Mouse (Mus musculus) gastrocnemius, postnatal 10 days (tissue): ENCODE results near the gene Acap1. TPM values are rescaled to one million over a fixed set of nuclear protein-coding genes. Genes with fewer than 3 reads are reported as not detected.
A peak's percentile ranks its signal among the peaks of the same experiment; 100 is the strongest.
"Not testable (repeated sequence)": the region's sequence is repeated elsewhere in the genome, so short reads cannot be mapped to it uniquely, and the experiment has no call there.

Experiments used
- DNase-seq: peaks from one replicate; pipeline ENCODE4 v3.0.0; 2021; ENCODE audit warnings: mixed read lengths
- long read RNA-seq, 2 experiments: library from polyadenylated mRNA; stranded (forward); transcript quantifications; one replicate each; pipeline ENCODE4 v2.0.0; 2021
- total RNA-seq, 2 experiments: library from RNA; stranded (reverse); gene quantifications; 2 replicates each; pipeline ENCODE4 v1.2.3; 2021

Gene Acap1
- total RNA-seq, result 1 to 10 TPM in 1 of 2 experiments, under 1 TPM in 1; 0.42 to 1.0 TPM
- long read RNA-seq, experiment 1, partial matches to known transcripts, result 1 of 2 reads
- long read RNA-seq, experiment 1, other reads (novel, unspliced or antisense), result 1 of 2 reads
- long read RNA-seq, experiment 2, partial matches to known transcripts, result 1 of 2 reads
- long read RNA-seq, experiment 2, other reads (novel, unspliced or antisense), result 0 of 2 reads

DNA sequence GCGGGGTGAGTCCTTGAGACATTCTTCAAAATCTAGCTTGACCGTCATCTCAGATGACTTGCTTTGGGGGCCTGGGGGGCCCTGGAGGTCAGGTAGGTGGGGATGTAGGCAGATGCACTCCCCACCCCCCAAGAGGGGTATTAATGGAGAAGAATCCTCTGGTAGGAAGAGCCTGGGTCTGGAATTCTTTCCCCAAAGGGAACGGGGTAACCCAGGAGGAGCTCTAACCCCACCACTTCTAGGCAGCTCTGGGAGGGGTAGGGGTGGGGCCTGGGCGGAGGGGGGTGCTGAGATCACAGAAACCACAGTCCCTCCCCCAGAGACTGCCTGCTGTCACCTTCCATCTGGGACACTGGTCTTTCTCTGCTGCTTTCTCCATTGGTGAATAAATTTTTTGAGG is at the start of gene Acap1:
Acap1 (minus strand) TSS at position 249 of the 400 bp plus-strand sequence.
- DNase-seq, result no peak

DNA sequence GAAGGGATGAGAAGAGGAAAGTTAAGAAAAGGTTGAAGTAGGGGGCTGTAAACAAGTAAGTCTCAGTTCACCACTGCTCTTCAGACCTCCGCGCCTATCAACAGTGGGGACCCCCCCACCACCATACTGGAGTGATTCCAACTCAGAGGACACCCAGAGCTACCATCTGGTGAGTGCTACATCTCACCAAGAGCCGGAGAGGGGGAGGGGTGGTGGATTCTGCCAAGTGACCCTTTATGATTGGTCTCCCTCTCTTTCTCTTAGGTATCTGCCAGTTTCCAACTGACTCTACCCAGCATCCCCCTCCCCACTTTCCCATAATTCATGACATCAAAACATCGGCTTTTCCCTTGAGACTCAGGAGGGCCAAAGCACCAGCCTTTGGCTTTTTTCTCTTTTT is 45.6 kb upstream of the Acap1 start:
- no peak for DNase-seq

DNA sequence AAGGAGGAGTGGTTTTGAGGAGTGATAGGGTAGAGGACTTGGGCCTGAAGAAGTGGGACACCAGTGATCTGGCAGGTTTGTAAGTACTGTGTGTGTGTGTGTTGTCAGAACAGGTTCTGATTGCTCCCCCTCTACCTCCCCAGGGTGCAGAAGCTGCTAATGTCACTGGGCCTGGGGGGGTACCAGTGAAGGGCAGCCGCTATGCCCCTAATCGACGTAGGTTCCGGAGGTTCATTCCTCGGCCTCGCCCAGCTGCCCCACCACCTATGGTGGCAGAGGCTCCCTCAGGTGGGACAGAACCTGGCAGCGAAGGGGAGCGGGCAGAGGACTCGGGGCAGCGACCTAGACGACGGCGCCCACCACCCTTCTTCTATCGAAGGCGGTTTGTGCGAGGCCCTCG is 44.4 kb upstream of the Acap1 start:
- DNase-seq, result no peak

DNA sequence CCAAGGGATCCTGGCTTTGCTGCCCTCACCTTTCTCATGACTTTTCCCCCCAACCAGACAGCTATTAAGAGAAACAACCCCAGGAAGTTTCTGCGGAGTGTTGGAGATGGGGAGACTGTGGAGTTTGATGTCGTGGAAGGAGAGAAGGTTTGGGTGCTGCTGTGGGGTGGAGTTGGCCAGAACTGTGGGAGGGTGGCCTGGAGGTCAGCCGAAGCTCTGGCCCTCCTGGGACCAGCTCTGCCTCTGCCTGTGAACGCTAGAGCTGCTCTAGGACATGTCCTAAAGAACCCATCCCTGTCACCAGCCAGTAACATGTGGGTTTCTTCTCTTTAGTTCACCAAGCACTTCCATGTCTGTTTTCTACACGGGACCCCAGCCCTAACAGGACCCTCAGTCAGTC is 43.8 kb upstream of the Acap1 start:
- DNase-seq, result no peak

DNA sequence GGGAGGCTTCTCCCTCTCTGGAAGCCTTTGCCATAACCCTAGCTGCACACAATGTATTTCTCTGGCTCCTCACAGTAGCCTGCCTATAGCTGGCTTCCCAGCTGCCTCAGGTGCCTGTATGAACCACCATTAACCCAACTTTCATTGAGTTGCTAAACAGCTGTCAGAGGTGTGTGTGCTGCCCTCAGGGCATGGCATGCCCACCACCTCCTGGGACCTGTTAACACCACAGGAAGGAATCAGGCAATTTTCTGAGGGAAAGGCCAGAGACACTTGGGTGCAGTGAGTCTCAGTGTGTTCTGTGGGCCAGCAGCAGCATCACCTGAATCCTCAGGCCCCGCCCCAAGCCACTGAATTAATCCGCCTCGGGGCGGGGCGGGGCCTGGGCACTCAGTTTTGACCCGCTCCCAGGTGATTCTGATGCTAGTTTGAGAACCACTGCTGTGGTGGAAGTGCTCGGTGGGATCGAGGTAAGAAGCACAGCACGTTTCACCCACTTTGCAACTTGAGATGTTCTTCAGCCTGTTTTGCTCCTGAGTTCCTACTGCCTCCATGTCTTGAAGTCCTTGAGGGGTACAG is 43.2 kb upstream of the Acap1 start:
- no peak for DNase-seq

DNA sequence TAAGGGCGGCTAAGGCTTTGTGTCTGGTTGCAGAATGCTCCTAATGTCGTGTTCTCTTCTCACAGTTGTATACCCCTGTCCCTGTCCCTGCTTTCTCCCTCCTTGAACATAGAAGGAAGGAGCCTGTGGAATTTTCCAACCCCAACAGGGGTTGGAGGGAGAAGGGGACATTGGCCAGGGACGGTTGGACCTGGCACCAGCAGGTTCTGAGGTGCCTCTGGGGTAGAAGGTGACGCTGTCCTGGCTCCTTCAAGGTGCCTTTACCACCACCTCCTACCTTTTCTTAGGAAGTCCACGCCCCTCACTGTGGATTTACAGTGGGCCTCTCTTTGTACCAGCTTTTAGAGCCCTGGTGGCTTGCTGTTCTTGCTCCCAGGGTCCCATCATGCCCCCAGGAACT is 42.5 kb upstream of the Acap1 start:
- no peak for DNase-seq

DNA sequence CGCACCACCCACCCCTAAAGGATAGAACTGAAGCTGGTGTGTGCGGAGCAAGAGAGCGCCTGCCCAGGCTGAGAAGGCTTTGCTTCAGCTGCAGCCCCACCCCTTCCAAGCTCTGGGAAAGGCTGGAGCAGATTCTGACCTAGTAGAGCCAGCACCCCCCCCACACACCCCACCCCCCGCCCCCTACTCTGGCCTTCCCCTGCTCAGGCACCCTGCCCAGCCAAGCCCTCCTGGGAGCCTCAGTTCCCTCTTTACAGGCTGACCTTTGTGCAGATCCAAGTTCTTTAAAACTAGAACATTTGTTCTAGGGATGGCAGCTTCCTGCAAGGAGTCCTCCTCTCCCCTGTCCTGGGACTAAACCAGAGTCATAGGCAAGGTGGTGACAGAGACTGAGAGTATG is 42.0 kb upstream of the Acap1 start:
- DNase-seq, result peak; percentile 70

DNA sequence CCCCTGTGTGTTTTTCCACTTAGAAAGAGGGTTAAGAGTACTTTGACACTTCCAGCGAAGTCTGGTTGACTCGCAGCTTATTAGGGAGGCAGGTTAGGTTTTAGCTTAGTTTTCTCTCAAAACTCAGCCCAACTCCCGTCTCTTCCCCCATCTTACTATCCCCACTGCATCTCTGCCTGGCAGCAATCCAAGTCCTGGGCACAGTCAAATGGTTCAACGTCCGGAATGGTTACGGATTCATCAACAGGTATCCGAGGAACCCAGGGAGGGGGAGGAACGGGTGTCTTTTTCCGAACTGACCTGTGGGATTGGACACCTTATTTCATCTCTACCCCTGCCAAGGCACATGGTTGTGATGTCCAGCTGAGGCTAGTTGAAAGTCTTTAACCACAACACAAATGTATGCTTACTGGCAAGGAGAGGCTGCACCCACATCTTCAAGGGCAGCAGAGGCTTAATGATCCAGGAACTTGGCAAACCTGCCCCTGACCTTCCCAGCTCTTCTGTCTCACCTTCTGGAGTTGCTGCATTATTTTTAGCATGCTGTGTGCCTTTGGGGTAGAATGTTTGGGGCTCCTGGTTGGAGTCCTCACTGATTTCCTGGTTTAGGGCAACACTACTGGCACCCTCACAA is 41.5 kb upstream of the Acap1 start:
- DNase-seq, result no peak

DNA sequence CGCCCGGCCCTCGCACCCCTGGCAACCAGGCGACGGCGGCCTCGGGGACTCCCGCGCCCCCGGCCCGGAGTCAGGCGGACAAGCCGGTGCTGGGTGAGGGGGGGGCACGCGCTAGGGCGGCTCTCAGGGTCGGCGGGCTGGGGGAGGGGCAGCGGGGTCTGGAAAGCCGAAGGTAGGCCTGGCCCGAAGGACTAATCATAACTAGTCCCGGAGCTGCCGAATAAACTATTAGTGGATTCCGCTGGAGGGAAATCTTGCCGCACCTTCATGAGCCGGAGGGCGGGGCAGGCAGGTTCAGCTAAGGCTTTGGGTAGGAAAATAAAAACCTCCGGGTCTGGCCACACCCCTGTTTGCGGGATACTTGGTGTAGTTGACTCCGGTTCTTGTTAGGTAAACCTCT is 40.8 kb upstream of the Acap1 start:
- DNase-seq, result no peak

DNA sequence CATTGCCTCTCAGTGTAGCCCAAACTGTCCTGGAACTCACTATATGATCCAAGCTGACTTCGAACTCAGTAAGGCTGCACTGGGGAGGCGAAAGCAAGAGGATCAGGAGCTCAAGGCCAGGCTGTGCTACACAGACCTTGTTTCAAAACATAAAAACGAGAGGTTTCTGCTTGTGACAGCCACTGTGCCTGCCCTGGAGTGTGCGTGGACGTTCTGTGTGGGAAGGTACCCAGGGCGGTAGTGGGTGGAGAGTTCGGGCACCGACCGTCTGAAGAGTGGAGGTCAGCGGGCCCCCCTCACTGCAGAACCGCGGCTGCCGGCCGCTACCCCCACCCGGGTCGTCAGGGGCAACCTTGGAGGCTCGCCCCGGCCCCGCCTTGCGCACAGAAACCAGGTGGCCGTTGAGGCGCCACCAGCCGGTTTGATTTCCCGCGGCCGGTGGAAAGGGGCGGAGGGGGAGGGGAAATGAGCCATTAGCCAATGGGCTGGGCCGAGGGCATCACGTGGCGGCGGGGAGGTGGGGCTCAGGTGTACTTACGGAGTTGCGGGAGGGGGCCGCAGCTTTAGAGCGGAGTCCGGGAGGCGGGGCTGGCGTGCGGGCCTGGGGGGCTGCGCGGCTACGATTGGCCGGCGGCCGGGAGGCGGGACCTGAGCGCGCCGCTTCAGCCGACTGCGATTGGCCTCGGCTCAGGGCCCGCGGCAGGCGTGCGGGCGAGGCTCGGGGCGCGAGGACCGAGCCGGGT is 40.0 kb upstream of the Acap1 start, which contains the start of gene Ybx2:
Ybx2 (plus strand) TSS at position 660 of the 743 bp plus-strand sequence.
- peak; percentile 80 for DNase-seq

DNA sequence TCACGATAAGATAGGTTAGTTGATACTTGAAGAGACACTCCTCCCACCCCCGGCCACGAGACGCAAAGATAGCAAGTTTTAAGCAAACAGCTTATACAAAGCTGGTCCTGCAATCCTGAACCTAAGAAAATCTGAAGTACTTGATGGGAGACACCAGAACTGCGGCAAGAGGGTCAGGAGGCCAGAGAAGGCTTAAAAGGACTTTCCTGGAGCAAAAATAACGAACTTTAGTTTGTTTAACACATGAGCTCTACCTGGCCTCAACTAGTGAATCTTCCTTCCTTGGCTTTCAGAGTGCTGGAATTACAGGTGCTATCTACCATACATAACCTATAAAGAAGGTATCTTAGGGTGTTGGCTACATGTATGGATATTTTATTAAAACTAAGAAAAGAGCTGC is 39.3 kb upstream of the Acap1 start:
- DNase-seq, result no peak

DNA sequence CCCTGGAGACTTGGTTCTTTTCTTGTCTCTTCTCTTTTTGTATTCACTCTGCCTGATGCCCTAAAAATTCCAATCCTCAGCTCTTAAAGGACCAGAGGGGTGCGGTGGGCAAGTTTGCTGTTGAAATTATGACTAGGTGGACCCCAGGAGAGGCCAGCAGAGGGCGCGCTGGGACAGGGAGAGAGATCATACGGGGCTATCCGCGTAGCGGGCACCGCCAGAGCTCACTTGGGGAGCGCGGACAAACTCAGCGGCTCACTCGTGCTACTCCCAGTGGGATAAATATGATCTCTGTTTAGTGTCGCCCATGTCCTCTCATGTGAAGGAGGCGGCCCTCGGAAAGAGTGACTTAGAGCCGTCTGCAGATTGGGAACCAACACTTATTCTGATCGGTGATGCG is 38.8 kb upstream of the Acap1 start:
- peak; percentile 99 for DNase-seq

DNA sequence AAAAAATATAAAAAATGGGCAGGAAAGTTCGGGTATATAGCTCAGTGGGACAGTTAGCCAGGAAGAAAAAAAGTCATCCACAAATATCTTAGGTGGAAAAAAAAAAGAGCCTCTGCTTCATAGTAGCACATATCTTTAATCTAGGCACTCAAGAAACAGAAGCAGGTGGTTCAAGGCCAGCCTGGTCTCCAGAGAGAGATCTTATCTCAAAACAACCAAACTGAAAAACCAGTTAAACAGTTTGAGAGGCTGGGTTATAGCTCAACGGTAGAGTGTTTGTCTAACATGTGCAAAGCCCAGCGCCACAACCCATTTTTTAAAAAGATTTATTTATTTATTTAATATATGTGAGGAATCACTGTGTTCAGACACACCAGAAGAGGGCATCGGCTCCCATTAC is 37.7 kb upstream of the Acap1 start:
- no peak for DNase-seq

DNA sequence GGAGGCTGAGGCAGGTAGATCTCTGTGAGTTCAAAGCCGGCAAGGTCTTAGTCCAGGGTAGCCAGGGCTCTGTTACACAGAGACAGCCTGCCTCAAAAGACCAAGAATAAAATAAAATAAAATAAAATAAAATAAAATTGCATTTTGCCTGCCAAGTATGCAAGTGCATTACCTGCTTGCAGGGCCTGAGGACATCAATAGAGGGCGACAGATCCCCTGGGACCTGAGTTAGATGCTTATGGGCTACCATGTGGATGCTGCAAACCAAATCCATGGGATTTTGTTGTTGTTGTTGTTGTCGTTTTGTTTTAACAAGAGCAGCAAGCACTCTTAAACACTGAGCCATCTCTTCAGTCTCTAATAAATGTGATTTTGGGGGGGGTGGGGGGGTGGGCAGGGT is 36.9 kb upstream of the Acap1 start:
- no peak for DNase-seq

DNA sequence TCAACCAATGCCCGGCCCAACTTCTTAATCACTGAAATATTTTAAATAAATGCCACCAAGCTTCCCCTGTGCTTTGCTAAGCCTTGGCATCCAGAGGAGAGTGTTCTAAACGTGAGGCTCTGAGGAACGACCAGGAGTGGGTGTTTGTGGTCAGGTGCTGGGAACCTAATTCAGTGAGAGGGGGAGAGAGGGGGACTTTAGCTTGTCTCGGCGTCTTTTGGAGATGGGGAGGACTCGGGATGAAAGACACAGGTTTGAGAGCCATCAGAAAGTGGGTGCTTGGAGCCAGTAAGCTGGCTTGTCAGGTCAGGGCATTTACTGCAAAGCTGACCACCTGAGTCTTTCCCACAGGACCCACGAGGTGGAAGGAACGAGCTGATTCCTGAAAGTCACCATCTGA is 36.4 kb upstream of the Acap1 start:
- no peak for DNase-seq

DNA sequence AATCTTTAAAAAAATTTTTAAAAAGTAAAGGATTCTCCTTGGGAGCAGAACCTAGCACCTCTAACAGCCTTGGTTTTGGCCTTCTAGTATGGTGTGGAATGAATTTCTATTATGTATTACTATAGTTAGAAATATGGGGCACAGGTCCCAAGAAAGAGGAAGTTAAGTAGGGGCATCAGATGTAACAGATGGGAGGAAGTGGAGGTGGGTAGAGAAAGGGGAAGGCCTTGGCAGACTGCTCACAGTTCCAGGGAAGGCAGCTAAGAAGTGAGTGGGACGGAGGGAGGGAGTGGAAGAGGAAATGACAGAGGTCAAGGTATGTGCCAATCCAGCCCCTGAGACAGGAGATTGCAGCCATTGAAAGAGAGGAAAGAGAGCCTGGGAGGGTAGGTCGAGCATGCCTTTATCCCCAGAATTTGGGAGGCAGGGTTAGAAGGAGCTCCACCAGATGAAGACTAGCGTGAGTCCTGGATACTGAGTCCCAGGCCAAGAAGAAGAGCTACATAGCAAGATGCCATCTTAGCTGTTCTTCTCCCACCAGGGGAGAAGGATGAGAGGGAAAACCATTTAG is 35.7 kb upstream of the Acap1 start:
- no peak for DNase-seq

DNA sequence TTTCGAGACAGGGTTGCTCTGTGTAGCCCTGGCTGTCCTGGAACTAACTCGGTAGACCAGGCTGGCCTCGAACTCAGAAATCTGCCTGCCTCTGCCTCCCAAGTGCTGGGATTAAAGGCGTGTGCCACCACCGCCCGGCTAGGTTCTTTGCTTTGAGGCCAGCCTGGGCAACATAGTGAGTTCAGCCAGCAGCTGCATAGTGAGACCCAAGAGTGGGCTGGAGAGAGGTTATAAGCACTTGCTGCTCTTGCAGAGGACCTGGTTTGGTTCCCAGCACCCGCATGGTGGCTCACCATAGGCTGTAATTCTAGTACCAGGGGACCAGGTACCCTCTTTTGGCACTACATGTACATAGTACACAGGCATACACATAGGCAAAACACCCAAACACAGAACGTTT is 34.8 kb upstream of the Acap1 start:
- DNase-seq, result not testable (repeated sequence)

DNA sequence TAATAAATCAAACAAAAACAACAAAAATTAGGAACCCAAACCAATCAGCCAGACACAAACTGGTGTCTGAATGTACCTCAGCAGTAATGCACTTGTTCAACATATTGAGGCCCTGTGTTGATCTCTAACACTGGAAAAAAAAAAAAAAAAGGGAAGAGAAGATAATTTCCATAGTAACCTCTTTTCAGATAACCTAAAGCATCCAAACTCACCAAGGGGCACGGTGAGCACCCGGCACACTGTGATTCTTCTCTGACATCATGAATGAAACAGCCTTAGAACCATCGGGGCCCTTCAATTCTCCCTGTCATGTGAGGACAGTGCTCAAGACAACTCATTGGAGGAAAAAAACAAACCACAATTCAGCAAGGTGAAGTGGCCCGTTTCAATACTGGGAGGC is 34.4 kb upstream of the Acap1 start:
- DNase-seq, result no peak

DNA sequence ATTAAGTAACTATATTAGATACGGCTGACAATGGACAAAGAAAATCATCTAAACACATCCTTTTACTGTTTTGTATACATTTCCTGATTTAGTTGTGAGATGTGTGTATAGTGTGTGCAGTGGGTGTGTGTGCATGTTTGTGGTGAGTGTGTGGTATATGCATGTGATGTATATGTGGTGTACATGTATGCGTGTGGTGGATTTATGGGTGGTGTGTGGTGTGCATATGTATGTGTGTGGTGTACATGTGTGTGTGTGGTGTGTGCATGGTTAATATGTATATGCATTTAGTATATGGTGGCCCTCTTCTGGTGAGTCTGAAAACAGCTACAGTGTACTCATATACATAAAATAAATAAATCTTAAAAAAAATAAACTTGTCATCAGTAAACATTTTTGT is 32.2 kb upstream of the Acap1 start:
- no peak for DNase-seq

DNA sequence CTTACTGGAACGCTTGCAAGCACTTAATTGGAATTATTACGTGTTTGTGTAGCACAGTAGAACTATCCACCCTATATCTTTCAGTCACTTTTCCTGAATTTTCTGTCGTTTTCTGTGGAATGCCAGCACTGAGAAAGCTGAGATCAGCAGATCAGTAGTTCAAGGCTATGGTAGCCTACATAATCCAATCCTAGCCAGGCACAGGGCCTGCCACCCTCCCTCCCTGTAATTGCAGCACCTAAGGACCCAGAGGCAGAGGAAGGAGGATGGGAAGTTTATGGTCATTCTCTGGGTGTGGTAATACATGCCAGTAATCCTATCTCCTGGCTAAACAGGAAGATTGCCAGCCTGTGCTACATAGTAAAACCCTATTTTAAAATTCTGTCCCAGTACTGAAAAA is 27.5 kb upstream of the Acap1 start:
- no peak for DNase-seq

DNA sequence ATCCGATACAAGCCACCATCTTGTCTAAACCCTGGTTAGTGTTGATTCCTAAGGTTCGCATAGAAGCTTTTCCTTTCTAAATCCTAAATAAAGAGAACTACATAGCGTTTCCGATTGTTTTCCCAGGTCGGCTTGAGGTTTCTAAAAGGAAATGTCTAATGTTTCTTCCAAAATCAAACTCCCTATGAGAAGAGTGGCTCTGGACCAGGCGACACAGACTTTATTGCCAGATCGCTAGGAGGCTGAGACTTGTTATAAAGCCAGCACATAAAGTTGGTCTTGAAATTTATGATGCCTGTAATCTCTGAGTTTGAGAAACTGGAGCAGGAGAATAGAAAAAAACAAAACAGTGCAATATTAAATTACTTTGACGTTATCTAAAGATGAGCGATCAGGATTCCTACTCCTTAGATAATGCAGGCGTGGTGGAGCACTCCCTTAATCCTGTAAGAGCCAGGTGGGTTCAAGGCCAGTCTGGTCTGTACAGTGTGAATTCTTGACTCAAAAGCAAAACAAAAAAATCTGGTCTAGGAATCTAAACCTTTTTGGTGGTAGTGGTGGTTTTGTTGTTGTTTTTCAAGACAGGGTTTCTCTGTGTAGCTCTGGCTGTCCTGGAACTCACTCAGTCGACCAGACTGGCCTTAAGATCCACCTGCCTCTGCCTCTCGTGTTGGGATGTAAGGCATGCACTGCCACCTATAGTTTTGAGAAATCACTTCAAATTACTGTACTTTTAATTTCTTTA is 26.8 kb upstream of the Acap1 start:
- DNase-seq, result no peak
